Mouse (Mus musculus): Measurements from ENCODE around the gene Tsr3.

DNA sequence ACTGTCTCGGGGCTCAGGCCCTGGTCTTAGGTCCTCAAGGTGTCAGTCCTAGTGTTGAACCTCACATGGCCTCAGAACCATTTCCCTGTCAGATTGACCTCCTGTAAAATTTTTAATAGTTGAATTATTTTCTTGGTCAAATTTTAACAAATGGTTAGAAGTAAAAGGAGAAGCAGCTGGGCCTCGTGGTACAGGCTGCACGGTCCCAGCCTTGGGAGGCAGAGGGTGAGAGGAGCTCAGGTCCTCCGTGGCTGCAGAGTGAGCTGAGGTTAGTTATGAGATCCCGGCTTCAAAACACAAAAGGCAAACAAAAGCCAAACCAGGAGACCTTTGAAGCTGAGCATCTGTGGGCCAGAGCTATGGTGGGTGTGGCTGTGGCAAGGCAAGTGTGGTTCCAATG lies 12.0 kb upstream of the Tsr3 start:
- TF ChIP-seq GATA1 (IDR thresholded peaks at IDR 0.05; ENCODE audit: low read length) (no peak), TAL1 (IDR thresholded peaks at IDR 0.05; ENCODE audit: low read length) (no peak)
